Mouse (Mus musculus) left cerebral cortex, postnatal 10 days (tissue): Measurements from ENCODE around the gene Parp16. TPM values are rescaled to one million over a fixed set of nuclear protein-coding genes. Genes with fewer than 3 reads are reported as not detected.

ENCODE experiments used
- DNase-seq, 2 experiments: peaks; one replicate each; pipeline ENCODE4 v3.0.0; 2021 to 2022; ENCODE audit warnings: low spot score in 2 of 2, mixed read lengths in 1 of 2; ENCODE audit errors: extremely low spot score in 1 of 2
- intact Hi-C: fragments of 180-260 bp; cut with DNase I; formaldehyde crosslinking; loops from one replicate; pipeline ENCODE4 v1.15.1; 2025
- total RNA-seq, 2 experiments: library from RNA; stranded (reverse); gene quantifications; 2 replicates each; pipeline ENCODE4 v1.2.3; 2021

Parp16 gene
- total RNA-seq, 2 experiments from 2014 or later: 4.1 to 4.6 TPM

DNA sequence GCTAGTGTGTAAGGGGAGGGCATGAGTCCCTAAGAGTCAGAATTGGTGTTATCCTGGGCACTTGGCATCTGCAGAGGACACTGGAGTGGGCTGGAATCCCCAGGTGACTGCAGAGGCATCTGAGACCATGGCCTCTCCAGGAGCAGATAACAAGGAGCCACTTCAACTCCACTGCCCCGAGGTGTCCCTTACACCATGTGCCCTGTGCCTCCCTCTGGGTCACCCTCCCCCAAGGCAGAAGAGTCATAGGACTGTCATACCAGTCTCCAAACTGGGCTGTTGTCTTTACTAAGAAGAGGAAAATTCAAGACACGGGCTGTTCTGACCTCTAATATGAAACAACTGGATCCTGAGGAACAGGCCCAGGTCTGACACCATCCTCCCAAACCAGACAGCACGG lies 39.6 kb downstream of the Parp16 start:
- intact Hi-C loops: no loop called here
- no peak for DNase-seq

DNA sequence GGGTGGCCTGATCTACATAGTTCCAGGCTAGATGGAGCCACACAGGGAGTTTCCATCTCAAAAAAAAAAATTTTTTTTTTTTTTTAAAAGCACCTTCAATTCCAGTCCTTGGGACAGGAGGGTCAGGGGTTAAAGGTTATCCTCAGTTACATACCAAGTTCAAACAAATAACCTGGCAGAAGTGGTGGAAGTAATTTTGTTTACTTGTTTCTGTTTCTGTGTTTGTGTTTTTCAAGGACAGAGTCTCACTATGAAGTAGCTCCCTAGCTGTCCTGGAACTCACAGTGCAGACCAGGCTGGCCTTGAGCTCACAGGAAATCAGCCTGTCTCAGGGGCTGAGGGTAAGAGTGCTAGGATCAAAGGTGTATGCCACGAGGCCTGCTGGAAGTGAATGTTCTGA lies 40.4 kb downstream of the Parp16 start:
- intact Hi-C loops: no loop called here

DNA sequence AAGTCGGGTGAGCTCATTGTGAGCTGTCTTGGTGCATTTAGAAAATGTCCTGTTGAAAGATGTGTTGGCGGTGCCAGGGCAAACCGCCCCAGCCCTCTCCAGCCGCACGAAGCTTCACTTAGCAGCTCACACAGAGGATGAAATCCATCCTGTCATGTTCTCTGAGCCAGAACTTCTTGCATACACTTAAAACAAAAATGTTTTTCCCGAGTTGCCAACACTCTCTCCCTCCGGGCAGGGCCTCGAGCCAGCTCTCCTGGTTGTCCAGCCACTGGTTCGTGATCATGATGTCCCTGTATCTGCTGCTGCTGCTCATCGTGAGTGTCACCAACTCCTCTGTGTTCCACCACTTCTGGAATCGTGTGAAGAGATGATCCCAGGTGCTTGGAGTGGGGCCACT lies 42.5 kb downstream of the Parp16 start:
- no peak for DNase-seq
- intact Hi-C loops: no loop called here

More for the DNA sequence above, 40.4 kb downstream of the Parp16 start:
- DNase-seq: no peak

DNA sequence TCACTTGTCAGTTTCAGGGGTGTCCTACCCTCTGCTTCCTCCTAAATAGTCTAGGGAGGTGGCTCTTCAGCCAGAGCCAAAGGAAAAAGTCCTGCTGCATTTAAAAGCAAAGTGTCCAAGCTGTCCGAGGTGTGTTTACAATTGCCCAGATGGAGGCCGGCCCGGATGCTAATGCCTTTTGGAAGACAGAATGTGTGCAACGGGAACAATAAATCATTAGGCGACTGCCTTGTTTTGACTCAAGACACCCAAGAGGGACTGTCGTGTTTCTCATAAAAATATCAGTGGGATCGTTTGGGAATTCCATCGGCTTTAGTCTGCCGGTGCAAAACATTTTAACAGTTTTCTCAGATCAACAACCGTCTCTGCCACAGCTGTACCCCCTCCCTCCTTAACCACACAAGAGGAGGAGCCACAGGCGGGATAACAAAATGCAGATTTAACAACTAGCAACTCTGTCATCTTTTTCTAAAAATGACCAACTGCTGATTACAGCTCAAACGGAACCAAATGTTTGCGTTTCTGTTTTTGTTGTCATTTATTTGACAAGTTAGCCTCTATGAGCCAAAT lies 43.1 kb downstream of the Parp16 start:
- intact Hi-C loops: no loop called here
- no peak for DNase-seq

DNA sequence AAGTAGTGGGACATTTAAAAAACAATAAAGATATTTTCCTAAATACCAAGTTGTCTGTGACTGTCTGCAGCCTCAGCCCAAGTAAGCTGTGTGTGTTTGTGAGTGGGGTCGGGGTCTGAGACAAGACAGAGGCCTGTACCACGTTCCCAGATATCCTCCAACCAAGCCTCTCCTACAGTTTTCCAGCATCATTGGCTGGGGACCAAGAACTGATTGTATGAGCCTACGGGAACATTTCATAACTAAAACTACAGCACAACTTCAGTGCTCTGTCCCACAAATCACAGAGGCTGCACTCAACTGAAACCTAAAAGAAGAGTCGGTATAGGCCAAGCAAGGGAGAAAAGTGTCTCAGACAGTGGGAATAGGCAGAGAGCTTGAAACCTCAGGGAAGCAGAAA lies 44.0 kb downstream of the Parp16 start:
- intact Hi-C loops: no loop called here
- DNase-seq: no peak

DNA sequence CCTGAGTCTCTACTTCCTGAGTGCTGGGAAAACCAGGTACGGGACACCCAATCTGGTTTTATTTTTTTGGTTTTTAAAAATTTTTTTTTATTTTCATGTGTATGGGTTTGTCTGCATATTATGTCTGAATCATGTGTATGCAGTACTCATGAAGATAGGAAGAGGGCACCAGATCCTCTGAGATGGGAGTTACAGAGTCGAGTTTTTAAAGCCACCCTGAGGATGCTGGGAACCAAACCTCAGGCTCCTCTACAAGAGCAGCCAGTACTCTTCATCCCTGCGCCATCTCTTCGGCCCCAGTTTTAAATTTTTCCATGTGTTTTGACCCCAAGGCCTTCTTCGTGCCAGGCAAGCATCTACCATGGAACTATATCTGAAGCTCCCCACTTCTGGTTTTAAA lies 44.6 kb downstream of the Parp16 start:
- DNase-seq: no peak
- intact Hi-C loops: no loop called here

DNA sequence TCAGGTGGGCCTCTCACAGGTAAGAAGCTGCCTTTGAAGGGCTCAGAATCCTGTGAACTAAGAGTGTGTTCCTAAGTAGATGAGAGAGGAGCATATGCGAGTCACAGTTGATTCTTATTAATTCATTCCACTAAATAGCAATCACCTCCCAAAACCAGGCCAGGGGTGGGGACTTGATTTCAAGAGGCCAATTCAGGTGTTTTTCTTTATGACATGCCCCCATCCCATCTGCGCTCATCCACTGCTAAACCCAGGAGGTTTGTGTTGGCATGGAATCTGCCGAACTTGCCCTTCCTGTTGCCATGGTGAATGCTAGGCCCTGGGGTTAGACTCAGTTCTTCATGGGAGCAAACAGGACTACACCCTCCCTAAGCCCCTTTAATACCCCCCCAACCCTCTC lies 45.4 kb downstream of the Parp16 start:
- DNase-seq: no peak
- intact Hi-C loops: no loop called here

DNA sequence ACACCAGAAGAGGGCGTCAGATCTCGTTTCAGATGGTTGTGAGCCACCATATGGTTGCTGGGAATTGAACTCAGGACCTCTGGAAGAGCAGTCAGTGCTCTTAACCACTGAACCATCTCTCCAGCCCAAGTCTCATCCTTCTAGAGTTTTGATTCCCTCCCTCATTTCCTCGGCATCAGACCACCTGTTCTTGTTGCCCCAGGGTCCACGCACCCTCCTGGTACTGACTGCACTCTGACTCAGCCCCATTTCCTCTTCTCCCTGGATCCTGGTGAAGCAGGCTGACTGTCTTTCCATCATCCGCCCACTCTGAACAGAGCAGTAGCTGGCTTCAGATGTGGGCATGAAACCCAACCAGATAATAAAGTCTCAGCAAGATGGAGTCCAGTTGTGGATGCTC lies 46.8 kb downstream of the Parp16 start:
- DNase-seq: no peak
- intact Hi-C loops: no loop called here

DNA sequence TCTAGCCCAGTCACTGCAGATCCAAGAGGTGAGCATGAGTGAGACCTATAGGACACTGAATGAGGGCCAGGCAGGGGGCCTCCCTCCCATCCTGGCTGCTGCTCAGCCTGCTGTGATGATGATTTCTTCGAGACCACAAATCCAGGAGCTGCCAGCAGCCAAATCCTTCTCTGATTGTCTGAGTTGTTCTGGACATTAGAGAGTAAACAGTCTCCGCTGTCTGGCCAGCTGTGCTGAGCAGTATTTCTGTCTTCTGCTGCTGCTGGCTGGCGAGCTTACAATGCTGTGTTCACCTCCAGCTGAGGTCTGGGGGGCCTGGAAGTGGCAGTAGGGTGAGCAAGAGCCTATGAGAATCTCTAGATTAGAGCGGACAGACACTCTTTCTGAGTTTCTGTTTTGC lies 48.1 kb downstream of the Parp16 start:
- DNase-seq: no peak
- intact Hi-C loops: no loop called here

DNA sequence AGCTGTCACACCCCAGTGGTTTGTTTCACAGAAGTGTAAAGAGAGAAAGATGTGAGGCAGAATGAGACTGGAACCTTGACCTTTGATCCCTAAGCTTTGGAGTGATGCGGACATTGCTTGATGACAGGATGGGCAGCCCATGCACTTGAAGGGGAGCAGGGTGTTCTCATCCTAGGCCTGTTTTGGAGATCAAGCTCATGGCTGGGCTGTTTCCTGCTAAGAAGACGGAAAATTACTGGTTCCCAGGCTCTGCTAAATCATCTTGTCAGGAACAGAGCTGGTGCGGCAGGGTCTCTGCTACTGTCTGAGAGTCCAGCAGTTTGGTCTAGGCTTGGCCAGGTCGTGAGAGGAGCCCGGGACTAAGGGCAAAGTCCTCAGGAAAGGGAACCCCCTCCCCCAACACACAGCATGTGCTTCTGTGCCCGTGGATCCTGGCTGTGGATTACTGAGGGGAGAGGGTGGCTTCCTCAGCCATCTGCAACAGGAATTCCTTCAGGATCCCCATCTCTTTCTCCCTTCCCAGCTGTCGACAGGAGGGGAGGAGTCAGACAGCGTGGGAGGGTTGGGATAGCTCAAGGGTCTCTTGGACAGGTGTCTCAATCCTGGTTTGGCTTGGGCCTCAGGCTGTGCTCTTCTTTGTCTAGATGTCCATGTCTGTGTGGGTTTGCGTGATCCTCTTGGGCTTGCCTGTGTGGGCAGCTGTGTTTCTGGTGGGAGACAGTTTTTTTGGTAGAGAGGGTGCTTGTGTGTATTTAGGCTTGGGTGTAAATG lies 49.1 kb downstream of the Parp16 start:
- intact Hi-C loops: no loop called here
- no peak for DNase-seq

DNA sequence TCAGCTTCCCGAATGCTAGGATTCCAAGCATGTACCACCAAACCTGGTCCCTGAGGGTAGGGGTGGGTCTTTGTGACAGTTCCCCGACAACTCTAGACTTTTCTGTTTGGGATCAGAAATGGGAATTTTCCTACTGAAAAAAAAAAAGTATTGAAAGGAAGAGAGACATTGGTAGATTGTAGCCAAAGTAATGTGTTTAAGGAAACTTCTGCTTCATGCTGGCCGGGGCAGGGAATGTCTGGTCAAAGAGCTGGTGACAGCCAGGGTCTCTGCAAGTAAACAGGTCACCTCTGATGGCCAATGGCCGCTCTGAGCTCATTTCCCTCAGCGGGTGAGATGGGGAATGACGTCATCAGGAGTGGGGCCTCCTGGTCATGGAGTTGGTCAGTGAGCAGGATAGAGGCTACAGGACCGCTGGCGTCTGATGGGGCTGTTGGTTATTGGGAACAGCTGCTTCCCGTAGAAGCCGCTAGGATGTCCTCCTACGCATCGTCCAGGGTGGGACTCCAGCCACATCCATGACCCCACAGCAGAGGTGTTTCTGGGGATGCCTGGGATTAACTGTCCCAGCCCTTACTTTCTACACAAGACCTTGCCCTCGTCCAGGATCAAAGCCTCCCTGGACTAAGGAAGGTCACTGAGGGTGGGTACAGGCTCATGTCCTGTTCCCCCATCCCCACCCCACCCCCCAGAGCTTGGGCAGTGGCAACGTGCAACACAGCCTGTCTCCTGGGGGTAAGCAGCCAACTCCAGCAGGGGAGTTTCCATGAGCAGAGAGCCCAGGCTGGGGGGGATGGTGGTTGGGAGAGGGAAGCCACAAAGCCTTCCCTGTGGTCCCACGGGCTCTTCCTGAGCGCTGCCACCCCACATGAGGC lies 52.6 kb downstream of the Parp16 start:
- DNase-seq: no peak
- intact Hi-C loops: no loop called here

DNA sequence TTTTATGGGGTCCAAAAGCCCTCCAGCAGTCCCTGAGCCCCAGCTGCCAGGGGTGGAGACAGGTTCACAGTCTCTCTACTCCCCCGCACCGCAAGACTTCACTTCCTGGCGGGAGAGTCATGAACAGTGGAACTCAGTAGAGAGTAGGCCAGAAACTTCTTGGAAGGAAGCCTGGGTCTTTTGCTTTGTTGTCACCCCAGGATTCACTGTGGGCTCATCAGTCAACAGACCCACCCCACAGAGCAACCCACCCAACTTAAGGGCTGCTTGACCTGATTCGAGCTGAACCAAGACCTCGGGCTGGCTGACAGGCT lies 53.2 kb downstream of the Parp16 start:
- intact Hi-C loops: no loop called here
- no peak for DNase-seq

DNA sequence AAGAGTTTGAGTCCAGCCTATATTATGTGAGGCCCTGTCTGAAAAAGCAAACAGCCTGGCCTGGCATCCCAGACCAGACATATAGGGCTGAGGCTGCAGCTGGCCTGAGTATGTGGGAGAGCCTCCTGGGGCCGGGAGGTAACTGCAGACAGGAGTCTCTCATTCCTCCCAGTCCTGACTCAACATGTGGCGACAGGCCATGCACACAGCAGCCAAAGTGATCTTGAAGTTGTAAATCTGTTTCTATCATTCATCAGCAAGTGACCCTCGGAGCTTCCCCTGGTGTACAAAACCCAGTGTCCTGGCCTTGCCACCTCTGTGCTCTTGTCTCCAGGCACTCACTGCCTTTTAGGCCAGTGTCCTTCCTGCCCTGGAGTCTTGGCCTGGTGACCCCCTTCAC lies 56.9 kb downstream of the Parp16 start:
- no peak for DNase-seq
- intact Hi-C loops: no loop called here

DNA sequence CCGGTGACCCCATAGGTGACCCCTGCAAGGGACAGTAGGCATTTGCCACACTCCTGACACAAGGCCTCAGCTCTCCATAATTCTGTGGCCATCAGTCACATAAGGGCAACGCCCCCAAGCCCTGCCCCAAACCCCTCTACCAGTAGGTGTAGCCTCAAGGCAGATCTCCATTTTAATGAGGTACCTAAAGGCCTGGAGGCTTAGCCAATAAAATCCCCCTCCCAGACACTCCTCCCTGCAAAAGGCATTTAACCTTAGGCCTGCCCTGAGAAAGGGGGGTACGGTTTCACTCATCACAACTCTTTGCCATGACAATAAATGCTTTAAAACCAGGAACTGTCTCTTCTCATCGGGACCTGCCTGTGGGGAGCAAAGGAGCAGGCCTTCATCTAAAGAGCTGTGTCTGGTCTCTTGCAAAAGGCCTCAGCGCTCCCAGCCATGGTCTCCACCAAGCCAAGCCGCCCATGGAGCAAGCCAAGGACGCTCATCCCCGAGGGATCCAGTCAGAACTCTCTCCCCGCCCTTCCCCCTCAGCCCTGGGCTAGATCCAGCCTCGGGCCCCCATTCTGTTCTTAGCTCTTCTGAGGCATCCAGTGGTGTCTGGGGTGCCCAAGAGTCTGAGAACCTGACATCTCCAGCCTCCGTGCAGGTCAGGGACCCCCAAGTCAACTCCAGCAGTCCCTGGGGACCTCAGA lies 60.9 kb downstream of the Parp16 start:
- no peak for DNase-seq
- intact Hi-C loops: no loop called here

DNA sequence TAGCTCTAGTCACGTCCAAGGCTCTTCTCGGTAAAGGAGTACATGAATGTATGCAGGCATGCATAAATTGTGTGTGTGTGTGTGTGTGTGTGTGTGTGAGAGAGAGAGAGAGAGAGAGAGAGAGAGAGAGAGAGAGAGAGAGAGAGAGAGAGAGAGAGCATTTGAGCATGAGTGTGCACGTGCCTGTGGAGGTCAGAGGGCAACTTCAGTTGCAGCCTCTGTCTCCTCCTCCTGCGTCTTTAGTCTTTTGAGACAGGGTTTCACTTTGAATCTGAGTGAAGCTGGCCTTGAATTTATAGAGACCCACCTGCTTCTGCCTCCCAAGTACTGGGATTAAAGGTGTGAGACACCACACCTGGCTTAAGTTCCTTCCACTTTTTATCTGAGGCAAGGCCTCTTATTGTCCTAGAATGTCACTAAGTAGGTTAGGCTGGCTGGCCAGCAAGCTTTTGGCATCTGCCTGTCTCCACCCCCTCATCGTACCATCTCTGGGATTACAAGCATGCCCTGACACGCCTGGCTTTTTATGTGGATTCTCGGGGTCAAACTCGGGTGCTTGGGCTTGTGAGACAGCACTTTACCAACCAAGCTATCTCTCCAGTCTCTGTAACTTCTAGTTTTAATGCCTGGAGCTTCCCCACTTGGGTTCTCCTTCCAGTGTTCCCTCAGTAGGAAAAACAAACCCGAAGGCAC lies 62.2 kb downstream of the Parp16 start:
- intact Hi-C loops: no loop called here
- no peak for DNase-seq

DNA sequence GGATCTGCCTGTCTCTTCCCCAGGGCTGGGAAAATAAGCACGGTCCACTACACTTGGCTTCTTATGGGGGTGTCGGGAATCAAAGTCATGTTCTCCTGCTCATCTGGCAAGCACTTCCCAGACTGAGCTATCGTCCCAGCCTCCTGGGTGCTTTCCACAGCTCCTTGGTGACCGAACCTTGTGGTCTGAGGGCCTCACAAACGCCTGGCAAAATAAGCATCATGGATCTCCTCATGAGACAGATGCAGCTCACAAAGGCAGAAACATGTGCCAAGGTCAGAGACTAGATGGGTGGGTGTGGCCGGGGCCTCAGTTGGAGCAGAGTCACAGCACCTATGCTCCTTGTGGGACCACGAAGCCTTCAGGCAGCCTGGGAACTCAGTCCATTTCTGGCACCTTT lies 64.2 kb downstream of the Parp16 start:
- no peak for DNase-seq
- intact Hi-C loops: no loop called here

DNA sequence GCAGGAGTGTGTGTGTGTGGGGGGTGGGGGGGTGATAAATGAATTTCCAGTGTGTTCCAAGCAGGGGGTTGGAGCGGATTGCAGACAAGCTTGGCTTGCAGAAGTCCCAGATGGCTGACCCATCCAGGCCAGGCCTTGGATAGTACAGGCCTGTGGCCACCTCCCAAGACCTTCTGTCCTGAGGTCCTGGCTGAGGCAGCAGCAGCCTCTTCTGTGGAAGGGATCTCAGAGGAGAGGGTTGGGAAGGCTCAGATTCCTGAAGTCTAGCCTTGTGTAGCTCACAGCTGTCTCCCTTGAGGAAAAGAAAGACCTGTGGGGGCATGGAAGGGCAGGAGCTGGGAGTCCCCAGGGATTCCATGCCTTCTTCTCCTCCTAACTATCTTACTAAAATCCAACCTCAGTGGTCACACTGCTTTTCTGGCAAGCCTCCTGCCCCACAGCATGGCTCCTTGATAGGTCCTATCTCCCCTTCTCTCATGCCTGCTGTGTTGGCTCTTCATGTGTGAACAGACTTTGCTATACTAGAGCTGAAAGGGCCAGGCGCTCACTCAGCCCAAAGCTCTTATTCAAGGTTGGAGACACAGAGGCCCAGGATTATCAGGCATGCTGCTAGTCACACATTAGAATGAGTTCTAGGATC lies 66.6 kb downstream of the Parp16 start:
- intact Hi-C loops: no loop called here
- no peak for DNase-seq

DNA sequence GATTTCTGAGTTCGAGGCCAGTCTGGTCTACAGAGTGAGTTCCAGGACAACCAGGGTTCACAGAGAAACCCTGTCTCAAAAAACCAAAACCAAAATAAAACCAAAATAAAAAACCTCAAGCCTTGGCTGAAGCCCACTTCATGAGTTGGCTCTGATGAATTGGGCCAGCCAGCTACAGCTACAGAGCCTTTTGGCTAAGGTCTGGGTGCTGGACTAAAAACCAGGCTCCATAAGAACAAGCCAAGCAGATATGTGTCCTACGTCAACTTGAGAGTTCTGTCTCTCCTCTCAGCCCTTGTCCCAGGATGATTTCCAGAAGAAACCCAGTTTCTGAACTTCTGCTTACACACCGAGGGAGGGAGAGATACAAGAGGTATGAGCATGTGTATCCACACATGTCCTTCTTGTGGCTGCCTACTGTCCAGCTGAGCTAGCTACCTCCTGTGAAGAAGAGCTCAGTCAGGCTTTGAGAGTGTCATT lies 67.5 kb downstream of the Parp16 start:
- no peak for DNase-seq
- intact Hi-C loops: no loop called here
